ENCODE assay signal across 21 mouse cellular contexts in the genomic region with DNA sequence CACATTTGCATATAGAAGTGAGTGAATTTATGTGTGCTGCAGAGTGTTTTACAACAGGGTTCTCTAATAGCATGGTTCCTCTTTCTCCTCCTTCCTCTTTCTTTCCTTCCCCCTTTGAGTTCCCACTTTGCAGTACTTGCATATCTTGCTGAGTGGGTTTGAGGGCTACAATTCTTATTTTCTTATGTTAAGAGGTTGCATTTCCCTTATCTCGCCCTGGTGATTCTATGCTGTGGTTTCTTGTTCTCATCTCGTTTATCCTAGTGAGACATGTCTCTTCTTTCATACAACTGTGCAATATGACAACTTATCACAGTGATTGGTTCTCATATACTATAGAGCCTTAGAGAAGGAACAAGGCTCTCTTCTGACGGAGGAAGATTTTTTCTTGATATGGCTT. TPM values are rescaled to one million over a fixed set of nuclear protein-coding genes. Genes with fewer than 3 reads are reported as not detected.
DNase-seq lines count a peak whose midpoint lies in the region; ATAC-seq and TF ChIP-seq lines count a peak whose summit lies in the region.
"Had no signal": no experiment of that assay in that cellular context is flagged by ENCODE, and none has a peak within 500 bp of the region (broad histone marks: within the 10 kb centered on the region; RNA-seq: fewer than 3 reads in every experiment).

No protein-coding gene starts in this region.

- no peak for ATAC-seq in kidney, postnatal 0 days (replicated peaks; ENCODE audit: low FRiP score, low read depth)
- ATAC-seq in granulocyte monocyte progenitor cell, adult 5-6 weeks (replicated peaks; ENCODE audit: poor library complexity, severe bottlenecking) = peak; percentile 89
- ATAC-seq in forebrain, embryonic 15.5 days (replicated peaks) = no peak

- H3K27me3 ChIP-seq in kidney, postnatal 0 days (ENCODE audit: insufficient read depth, low read length) = no peaks in the 10 kb centered on the region
- no peaks in the 10 kb centered on the region for H3K27me3 ChIP-seq in forebrain, embryonic 15.5 days
- H3K27me3 ChIP-seq: heart, embryonic 12.5 days; kidney, embryonic 15.5 days; neural tube, embryonic 15.5 days had no signal

- no peak overlapping the region for H3K4me2 ChIP-seq in kidney, postnatal 0 days (ENCODE audit: low read length)
- no peak overlapping the region for H3K4me2 ChIP-seq in forebrain, embryonic 15.5 days (replicated peaks)
- H3K4me2 ChIP-seq: heart, embryonic 12.5 days; kidney, embryonic 15.5 days; midbrain, embryonic 11.5 days; neural tube, embryonic 15.5 days had no signal

- WGBS in kidney, postnatal 0 days = 79% methylated on average over 3 of the region's 3 CpGs
- WGBS in forebrain, embryonic 15.5 days = 75% methylated on average over 3 of the region's 3 CpGs

- no peaks in the 10 kb centered on the region for H3K9me3 ChIP-seq in kidney, postnatal 0 days (replicated peaks; ENCODE audit: low read length)
- H3K9me3 ChIP-seq in forebrain, embryonic 15.5 days = no peaks in the 10 kb centered on the region
- H3K9me3 ChIP-seq: kidney, embryonic 15.5 days; neural tube, embryonic 15.5 days had no signal

- H3K4me1 ChIP-seq in kidney, postnatal 0 days (replicated peaks; ENCODE audit: insufficient read depth, low read length) = no peaks in the 10 kb centered on the region
- H3K4me1 ChIP-seq in forebrain, embryonic 15.5 days = no peaks in the 10 kb centered on the region
- H3K4me1 ChIP-seq: heart, embryonic 12.5 days; kidney, embryonic 15.5 days; neural tube, embryonic 15.5 days had no signal

- H3K4me3 ChIP-seq in kidney, postnatal 0 days (replicated peaks; ENCODE audit: low read depth, low read length) = no peak overlapping the region
- no peak overlapping the region for H3K4me3 ChIP-seq in forebrain, embryonic 15.5 days
- H3K4me3 ChIP-seq: heart, embryonic 12.5 days; kidney, embryonic 15.5 days; neural tube, embryonic 15.5 days had no signal

- intact Hi-C loops in left cerebral cortex, postnatal 14 days (cut with DNase I) = no loop called here

- DNase-seq in kidney, postnatal 0 days (ENCODE audit: low spot score) = peak; percentile 1
- DNase-seq in kidney, postnatal 10 days = no peak
- peak; percentile 10 for DNase-seq in lung, postnatal 36 days
- no peak for DNase-seq in lung, adult 18-20 months
- DNase-seq in telencephalon, adult 2 months (ENCODE audit: low read depth, low spot score) = peak; percentile 8
- DNase-seq in left cerebral cortex, postnatal 14 days (ENCODE audit: low spot score in 2 of 2) = no peak
- DNase-seq: cerebellum, adult 8-10 months; gastrocnemius, postnatal 25 days; heart, postnatal 4 days; left cerebral cortex, postnatal 4 days; retina, postnatal 1 day; spleen, adult 18-20 months; thymus, postnatal 14 days had no signal

- no peak overlapping the region for H3K9ac ChIP-seq in kidney, postnatal 0 days (ENCODE audit: low read depth, low read length)
- H3K9ac ChIP-seq in forebrain, embryonic 15.5 days (replicated peaks) = no peak overlapping the region
- H3K9ac ChIP-seq: heart, embryonic 12.5 days; kidney, embryonic 15.5 days; neural tube, embryonic 15.5 days had no signal

- no peak for TF ChIP-seq CTCF in kidney, postnatal 0 days (IDR thresholded peaks at IDR 0.05; ENCODE audit: low read depth)

- no peak overlapping the region for H3K27ac ChIP-seq in kidney, postnatal 0 days
- H3K27ac ChIP-seq in forebrain, embryonic 15.5 days (replicated peaks) = no peak overlapping the region
- H3K27ac ChIP-seq: kidney, embryonic 15.5 days; neural tube, embryonic 15.5 days had no signal

- H3K36me3 ChIP-seq in kidney, postnatal 0 days (ENCODE audit: insufficient read depth, low read length) = no peaks in the 10 kb centered on the region
- no peaks in the 10 kb centered on the region for H3K36me3 ChIP-seq in forebrain, embryonic 15.5 days
- H3K36me3 ChIP-seq: heart, embryonic 12.5 days; kidney, embryonic 15.5 days; neural tube, embryonic 15.5 days had no signal

RNA-seq across cellular contexts. Expression of a gene that starts 17.0 kb away (rescaled TPM):
- 4.1 and 5.8 TPM in 2 replicates for polyA plus RNA-seq in kidney, postnatal 0 days (2015; fragmentation: Nextera tagmentation; extraction: Ambion mirVana)
- 38.4 and 58.3 TPM in 2 replicates for total RNA-seq in granulocyte monocyte progenitor cell, adult 5-6 weeks (2014; fragmentation: Nextera tagmentation)
- 39.5 and 48.5 TPM in 2 replicates for total RNA-seq in granulocyte monocyte progenitor cell, adult 5-6 weeks (2017)
- polyA plus RNA-seq in forebrain, embryonic 15.5 days (2015; fragmentation: Nextera tagmentation; extraction: Ambion mirVana) = 0.81 and 1.0 TPM in 2 replicates
- total RNA-seq in left cerebral cortex, postnatal 14 days (2021) = 1 to 10 TPM; 1.7 to 2.3 TPM

RNA-seq across cellular contexts. Expression of a gene that starts 49.5 kb away (rescaled TPM):
- polyA plus RNA-seq in kidney, postnatal 0 days (2015; fragmentation: Nextera tagmentation; extraction: Ambion mirVana) = not detected in 2 replicates
- 2.0 TPM in 1 of 2 replicates, not detected in the other for total RNA-seq in granulocyte monocyte progenitor cell, adult 5-6 weeks (2014; fragmentation: Nextera tagmentation)
- total RNA-seq in granulocyte monocyte progenitor cell, adult 5-6 weeks (2017) = 2.1 and 5.1 TPM in 2 replicates
- not detected in 2 replicates for polyA plus RNA-seq in forebrain, embryonic 15.5 days (2015; fragmentation: Nextera tagmentation; extraction: Ambion mirVana)
- total RNA-seq in left cerebral cortex, postnatal 14 days (2021) = not detected
- total RNA-seq: gastrocnemius, postnatal 25 days; heart, postnatal 4 days; layer of hippocampus, postnatal 14 days; left cerebral cortex, postnatal 4 days had no signal
- polyA plus RNA-seq: embryonic facial prominence, embryonic 11.5 days; heart, embryonic 12.5 days; kidney, embryonic 15.5 days; midbrain, embryonic 11.5 days; neural tube, embryonic 15.5 days had no signal

Comparison
In these comparisons a context has a peak if more than half of its experiments do, and no peak if none do; other contexts are left out.
1. DNase-seq: peak in kidney, postnatal 0 days (single experiment), lung, postnatal 36 days (single experiment) and telencephalon, adult 2 months (single experiment); none in kidney, postnatal 10 days (single experiment), lung, adult 18-20 months (0 of 2) and left cerebral cortex, postnatal 14 days (0 of 2).
2. RNA of a gene that starts 17.0 kb away (total RNA-seq): 38.4 to 58.3 TPM in granulocyte monocyte progenitor cell, adult 5-6 weeks; 1.7 to 2.3 TPM in left cerebral cortex, postnatal 14 days; every median in the first group is over 10 times any median in the second.